Mouse (Mus musculus) embryonic facial prominence, embryonic 11.5 days (tissue): ENCODE results near the gene Lhcgr. TPM values are rescaled to one million over a fixed set of nuclear protein-coding genes. Genes with fewer than 3 reads are reported as not detected.
A peak's percentile ranks its signal among the peaks of the same experiment; 100 is the strongest.
"Not testable (repeated sequence)": the region's sequence is repeated elsewhere in the genome, so short reads cannot be mapped to it uniquely, and the experiment has no call there.

Experiments
- ATAC-seq: fragments of 200-750 bp; cut with Nextera tagmentation; replicated peaks from 2 replicates; pipeline ENCODE4 v1.8.0; 2017; ENCODE audit warnings: low read depth; ENCODE audit not compliant: insufficient number of reproducible peaks, low FRiP score, low TSS enrichment
- DNase-seq: peaks from one replicate; pipeline ENCODE4 v3.0.0-alpha.2; 2015; ENCODE audit warnings: low spot score
- H3K27ac ChIP-seq: fragments of 300-500 bp; sonication (generic); replicated peaks from 2 replicates; pipeline ENCODE4 v1.5.1; 2014; ENCODE audit warnings: mild to moderate bottlenecking, low read depth, low read length, control low read depth
- H3K27me3 ChIP-seq: fragments of 300-500 bp; sonication (generic); 2 replicates; pipeline ENCODE4 v1.6.1; 2014; ENCODE audit warnings: mild to moderate bottlenecking, low read length, moderate library complexity, mixed read lengths; ENCODE audit not compliant: control insufficient read depth, insufficient read depth
- H3K36me3 ChIP-seq: fragments of 300-500 bp; sonication (generic); replicated peaks from 2 replicates; pipeline ENCODE4 v1.6.1; 2014; ENCODE audit warnings: low read depth, mild to moderate bottlenecking, low read length, moderate library complexity, mixed read lengths; ENCODE audit not compliant: control insufficient read depth, insufficient read depth
- H3K4me1 ChIP-seq: fragments of 300-500 bp; sonication (generic); 2 replicates; pipeline ENCODE4 v1.6.1; 2014; ENCODE audit warnings: low read length, mixed read lengths; ENCODE audit not compliant: control insufficient read depth, insufficient read depth
- H3K4me2 ChIP-seq: fragments of 300-500 bp; sonication (generic); 2 replicates; pipeline ENCODE4 v1.6.1; 2014; ENCODE audit warnings: low read depth, mild to moderate bottlenecking, control low read depth, low read length, moderate library complexity
- H3K4me3 ChIP-seq: fragments of 300-500 bp; sonication (generic); 2 replicates; pipeline ENCODE4 v1.5.1; 2014; ENCODE audit warnings: low read depth, low read length, control low read depth
- H3K9ac ChIP-seq: fragments of 300-500 bp; sonication (generic); replicated peaks from 2 replicates; pipeline ENCODE4 v1.6.1; 2014; ENCODE audit warnings: mild to moderate bottlenecking, control low read depth, low read length
- H3K9me3 ChIP-seq: fragments of 300-500 bp; sonication (generic); replicated peaks from 2 replicates; pipeline ENCODE4 v1.6.1; 2016; ENCODE audit warnings: mild to moderate bottlenecking, low read length, inconsistent platforms, mixed read lengths; ENCODE audit not compliant: control insufficient read depth
- WGBS: fragments of 180-500 bp; shearing (Covaris S2); extraction: QIAGEN DNeasy Blood & Tissue Kit; methylation state at CpG from one replicate; pipeline ENCODE4 v1.1.7; 2014; 5-methylcytosine and 5-hydroxymethylcytosine counted together
- polyA plus RNA-seq: library from polyadenylated mRNA; unstranded; fragments of >200 nt; fragmentation: Nextera tagmentation; extraction: Ambion mirVana; gene quantifications from 2 replicates; pipeline ENCODE4 v1.2.1, GENCODE M21; 2014

Gene Lhcgr
- polyA plus RNA-seq = 0.07 TPM in 1 of 2 replicates, not detected in the other

DNA sequence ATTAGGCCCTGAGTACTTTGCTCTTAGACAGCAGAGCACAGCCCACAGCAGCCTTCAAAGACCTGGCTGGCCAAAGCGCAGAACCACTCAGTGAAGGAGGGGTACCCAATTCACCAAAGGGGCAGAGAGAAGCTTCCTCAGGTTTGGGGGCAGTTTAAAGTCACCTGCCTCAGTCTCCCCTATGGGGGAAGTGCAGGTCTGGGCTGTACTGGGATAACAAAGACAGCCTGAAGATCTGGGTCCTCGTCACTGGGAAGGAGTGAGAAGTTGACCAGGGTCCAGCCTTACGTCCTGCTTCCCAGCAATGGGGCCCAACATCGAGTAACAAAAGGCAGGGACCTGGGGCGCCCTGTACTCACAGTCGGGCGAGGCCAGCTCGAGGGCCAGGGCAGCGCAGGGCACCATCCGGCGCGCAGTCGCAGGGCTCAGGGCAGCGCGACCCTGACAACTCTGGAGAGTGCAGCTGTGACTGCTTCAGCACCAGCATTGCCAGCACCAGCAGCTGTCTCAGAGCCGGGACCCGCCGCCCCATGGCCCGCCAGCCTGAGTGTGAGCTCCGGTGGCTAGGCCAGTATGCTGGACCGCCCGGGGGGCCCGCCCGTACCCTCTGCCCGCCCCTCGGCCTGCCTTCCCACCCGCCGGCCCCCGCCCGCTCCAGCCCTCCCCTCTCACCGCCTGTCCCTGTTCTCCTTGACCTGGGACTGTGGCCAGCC is at the start of gene Lhcgr:
Gene Lhcgr (minus strand): TSS at position 551 of the 713 bp plus-strand sequence.
- peak; percentile 80 for ATAC-seq
- no peaks in the 10 kb centered on the region for H3K36me3 ChIP-seq
- H3K4me1 ChIP-seq = peaks cover 2% of the 10 kb centered on the region; the same call in 1 of the 2 replicates
- 20% methylated on average over 29 of the region's 31 CpGs for WGBS
- peak within 1 kb of the TSS; percentile 53 for H3K9ac ChIP-seq
- peak within 1 kb of the TSS; percentile 15 for H3K4me3 ChIP-seq
- no peak within 1 kb of the TSS for H3K27ac ChIP-seq
- no peaks in the 10 kb centered on the region for H3K27me3 ChIP-seq
- DNase-seq = peak; percentile 36
- H3K4me2 ChIP-seq = peak within 1 kb of the TSS; percentile 51
- no peaks in the 10 kb centered on the region for H3K9me3 ChIP-seq

DNA sequence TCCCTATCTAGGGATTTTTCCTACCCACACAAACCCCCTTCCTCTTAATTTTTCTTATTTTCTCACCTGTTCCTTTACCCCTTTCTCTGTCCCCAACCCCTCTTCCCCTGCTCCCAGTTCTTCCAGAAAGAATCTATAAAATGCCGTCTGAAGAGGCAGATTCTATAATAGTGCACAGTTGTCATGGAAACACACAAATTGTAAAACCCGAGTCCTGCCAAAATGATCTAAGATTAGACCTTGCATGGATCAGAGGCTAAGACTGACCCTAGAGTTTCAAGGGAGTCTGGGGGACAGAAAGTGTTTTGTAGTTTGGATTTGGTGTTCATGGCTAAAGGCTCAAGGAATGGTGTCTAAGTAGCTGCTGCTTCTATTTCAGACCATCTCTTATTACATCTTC is 25.8 kb upstream of the Lhcgr start:
- Histone ChIP-seq H3K4me2 (no peak overlapping the region), H3K27ac (no peak overlapping the region), H3K9ac (no peak overlapping the region), H3K9me3 (no peaks in the 10 kb centered on the region), H3K36me3 (no peaks in the 10 kb centered on the region), H3K27me3 (no peaks in the 10 kb centered on the region), H3K4me1 (no peaks in the 10 kb centered on the region), H3K4me3 (no peak overlapping the region)
- WGBS = 61% methylated on average over 2 of the region's 2 CpGs
- DNase-seq = no peak
- no peak for ATAC-seq

DNA sequence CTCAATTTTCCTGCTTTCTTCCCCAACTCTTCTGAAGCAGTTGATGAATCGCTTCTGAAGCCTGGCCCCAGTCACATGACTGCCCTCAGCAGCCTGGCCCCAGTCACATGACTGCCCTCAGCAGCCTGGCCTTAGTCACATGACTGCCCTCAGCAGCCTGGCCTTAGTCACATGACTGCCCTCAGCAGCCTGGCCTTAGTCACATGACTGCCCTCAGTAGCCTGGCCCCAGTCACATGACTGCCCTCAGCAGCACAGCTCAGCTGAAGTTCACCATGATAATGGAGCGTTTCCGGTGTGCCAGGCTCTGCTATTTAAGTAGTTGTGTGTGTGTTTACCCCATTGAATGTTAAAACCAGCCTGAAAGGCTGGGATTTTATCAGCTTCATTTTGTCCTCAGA is 21.2 kb upstream of the Lhcgr start:
- ATAC-seq, H3K4me2 ChIP-seq, H3K4me1 ChIP-seq, H3K27me3 ChIP-seq, H3K9ac ChIP-seq, H3K27ac ChIP-seq, H3K4me3 ChIP-seq, H3K9me3 ChIP-seq, H3K36me3 ChIP-seq, DNase-seq: not testable (repeated sequence)
- 87% methylated on average over 3 of the region's 3 CpGs for WGBS

DNA sequence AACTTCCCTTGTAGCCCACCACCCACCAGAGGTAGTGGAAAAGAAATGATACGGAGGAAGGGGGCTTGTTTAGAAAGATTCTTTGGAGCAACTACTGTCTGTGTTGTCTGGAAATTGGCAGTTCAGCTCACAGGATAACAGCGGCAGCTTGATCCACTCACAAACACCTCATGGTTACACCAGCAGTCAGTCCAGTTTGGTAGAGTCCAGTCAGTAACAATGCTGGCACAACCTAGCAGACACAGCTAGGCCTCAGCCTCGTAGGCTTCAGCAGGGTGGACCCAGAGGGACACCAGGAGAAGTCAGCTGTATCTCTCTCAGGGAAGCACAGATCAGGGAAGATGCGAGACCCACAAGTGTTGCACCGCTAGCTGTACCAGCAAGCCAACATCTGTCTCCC is 19.0 kb upstream of the Lhcgr start:
- Histone ChIP-seq H3K4me2 (no peak overlapping the region), H3K36me3 (no peaks in the 10 kb centered on the region), H3K4me3 (no peak overlapping the region), H3K27me3 (no peaks in the 10 kb centered on the region), H3K4me1 (no peaks in the 10 kb centered on the region), H3K9ac (no peak overlapping the region), H3K9me3 (no peaks in the 10 kb centered on the region), H3K27ac (no peak overlapping the region)
- ATAC-seq (no peak), DNase-seq (no peak)
- WGBS = 89% methylated on average over 5 of the region's 5 CpGs

DNA sequence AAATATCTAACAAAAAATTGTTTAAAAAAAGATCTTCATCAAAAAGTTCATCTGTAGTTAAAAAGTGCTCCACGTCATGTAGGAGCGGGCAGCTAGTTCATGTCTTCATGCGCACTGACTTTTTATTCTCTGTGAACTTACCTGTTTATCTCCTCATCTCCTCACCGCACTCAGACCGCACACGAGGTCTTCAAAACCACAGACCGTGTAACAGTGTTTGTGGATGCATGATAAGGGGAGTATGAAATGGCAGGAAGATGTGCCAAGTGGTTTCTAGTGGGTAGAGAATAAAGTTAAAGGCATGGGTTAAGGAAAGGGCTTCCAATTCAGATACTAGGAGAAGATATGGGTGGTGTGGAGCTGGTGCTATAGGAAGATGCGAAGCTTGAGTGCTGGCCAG is 14.6 kb upstream of the Lhcgr start:
- Histone ChIP-seq H3K9ac (no peak overlapping the region), H3K4me3 (no peak overlapping the region), H3K27me3 (no peaks in the 10 kb centered on the region), H3K27ac (no peak overlapping the region), H3K4me2 (no peak overlapping the region), H3K9me3 (no peaks in the 10 kb centered on the region), H3K4me1 (no peaks in the 10 kb centered on the region), H3K36me3 (no peaks in the 10 kb centered on the region)
- DNase-seq (no peak), ATAC-seq (no peak)
- 93% methylated on average over 8 of the region's 8 CpGs for WGBS

DNA sequence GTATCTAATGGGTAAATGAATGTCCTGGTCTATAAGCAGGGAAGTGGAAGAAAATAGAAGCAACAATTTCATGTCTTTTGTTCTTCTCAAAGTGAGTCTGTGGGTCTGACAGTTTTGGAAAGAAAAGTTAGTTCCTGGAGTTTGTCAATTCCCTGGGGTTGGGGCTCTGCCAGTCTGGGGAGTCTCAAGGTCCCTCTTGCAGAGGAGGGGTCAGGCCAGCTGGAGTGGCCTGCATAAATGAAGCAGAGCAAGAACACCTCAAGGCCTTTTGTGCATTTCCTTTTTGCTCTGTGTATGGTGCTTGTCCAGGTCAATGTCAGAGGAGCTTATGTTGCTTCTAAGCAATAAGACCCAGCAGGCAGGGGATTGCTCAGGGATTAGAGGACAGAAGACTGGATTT is 11.7 kb upstream of the Lhcgr start:
- Histone ChIP-seq H3K9ac (no peak overlapping the region), H3K4me1 (no peaks in the 10 kb centered on the region), H3K4me3 (no peak overlapping the region), H3K36me3 (no peaks in the 10 kb centered on the region), H3K27ac (no peak overlapping the region), H3K9me3 (no peaks in the 10 kb centered on the region), H3K27me3 (no peaks in the 10 kb centered on the region), H3K4me2 (no peak overlapping the region)
- ATAC-seq (no peak), DNase-seq (no peak)

DNA sequence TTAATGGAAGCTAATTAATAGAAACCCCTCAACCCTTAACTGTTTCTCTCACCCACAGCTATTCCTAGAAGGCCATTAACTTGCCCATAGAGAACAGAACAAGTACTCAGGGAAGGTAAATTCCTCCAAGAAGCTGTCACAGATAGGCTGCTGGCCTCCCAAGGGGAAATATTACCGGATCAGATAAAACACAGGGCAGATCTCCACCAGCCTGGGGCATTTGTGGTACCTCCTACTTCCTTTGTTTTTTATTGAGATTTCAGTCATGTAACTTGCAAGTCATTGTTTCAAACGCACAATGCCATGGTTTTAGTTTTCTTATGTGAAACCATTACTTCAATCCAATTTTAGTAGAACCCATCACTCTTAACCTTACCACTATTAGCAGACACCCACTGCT is 1.1 kb downstream of the Lhcgr start:
- Histone ChIP-seq H3K27ac (no peak overlapping the region), H3K4me1 (peaks cover 2% of the 10 kb centered on the region; the same call in 1 of the 2 replicates), H3K36me3 (no peaks in the 10 kb centered on the region), H3K4me3 (no peak overlapping the region), H3K27me3 (no peaks in the 10 kb centered on the region), H3K9ac (no peak overlapping the region), H3K4me2 (no peak overlapping the region), H3K9me3 (no peaks in the 10 kb centered on the region)
- 77% methylated on average over 2 of the region's 2 CpGs for WGBS
- DNase-seq (no peak), ATAC-seq (no peak)

DNA sequence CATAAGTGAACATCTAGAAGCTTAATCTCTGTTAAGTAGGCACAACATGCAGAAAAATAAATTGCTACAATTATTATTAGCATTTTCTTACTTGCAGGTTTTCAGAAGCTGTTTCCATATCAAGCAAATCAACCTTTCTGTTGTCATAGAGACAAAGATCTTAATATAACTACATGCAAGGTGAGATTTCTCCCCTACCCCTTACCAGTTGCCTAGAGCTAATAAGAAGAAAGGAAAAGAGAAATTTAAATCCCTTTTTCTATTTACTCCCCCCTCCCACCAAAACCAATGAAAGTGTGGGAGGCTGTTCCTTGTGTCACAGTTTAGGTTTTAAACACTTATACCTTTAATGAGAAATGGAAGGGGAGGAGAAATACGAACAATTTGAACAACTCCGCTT is 3.4 kb downstream of the Lhcgr start:
- H3K36me3 ChIP-seq = no peaks in the 10 kb centered on the region
- no peak overlapping the region for H3K9ac ChIP-seq
- no peak for ATAC-seq
- 94% methylated on average over 2 of the region's 2 CpGs for WGBS
- no peak for DNase-seq
- H3K9me3 ChIP-seq = no peaks in the 10 kb centered on the region
- no peak overlapping the region for H3K4me3 ChIP-seq
- H3K4me2 ChIP-seq = no peak overlapping the region
- H3K4me1 ChIP-seq = peaks cover 2% of the 10 kb centered on the region; the same call in 1 of the 2 replicates
- no peak overlapping the region for H3K27ac ChIP-seq
- no peaks in the 10 kb centered on the region for H3K27me3 ChIP-seq
